Mouse (Mus musculus): ENCODE data around the gene Aldh5a1.

Aldh5a1 gene

DNA sequence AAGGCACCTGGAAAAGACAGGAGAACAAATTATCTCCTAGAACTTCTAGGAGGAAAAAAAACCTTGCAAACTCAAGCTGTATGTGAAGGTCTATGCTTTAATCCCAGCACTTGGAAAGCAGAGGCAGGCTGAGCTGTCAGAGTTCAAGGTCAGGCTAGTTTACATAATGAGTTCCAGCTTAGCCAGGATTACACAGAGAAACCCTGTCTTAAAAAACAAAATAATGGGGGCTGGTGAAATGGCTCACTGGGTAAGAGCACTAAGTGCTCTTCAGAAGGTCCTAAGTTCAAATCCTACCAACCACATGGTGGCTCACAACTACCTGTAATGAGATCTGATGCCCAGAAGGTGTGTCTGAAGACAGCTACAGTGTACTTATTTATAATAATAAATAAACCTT is 6.9 kb downstream of the Aldh5a1 start:
- no peak for DNase-seq

DNA sequence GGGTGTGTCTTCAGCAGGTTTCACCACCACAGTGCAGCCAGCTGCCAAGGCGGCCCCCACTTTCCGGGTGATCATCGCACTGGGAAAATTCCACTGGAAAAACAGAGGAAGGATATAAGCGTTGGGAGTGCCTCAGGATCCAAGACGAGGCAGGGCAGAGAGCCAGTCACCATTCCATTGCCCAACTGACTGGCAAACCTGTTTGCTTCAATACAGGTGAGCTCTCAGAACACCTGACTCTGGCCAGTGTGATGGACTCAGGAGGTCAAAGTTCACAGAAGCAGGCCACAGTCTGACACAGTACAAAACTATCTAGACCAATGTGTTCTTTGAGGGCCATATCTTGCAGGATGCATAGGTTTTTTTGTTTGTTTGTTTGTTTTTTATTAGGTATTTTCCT is 13.5 kb downstream of the Aldh5a1 start:
- DNase-seq = no peak

DNA sequence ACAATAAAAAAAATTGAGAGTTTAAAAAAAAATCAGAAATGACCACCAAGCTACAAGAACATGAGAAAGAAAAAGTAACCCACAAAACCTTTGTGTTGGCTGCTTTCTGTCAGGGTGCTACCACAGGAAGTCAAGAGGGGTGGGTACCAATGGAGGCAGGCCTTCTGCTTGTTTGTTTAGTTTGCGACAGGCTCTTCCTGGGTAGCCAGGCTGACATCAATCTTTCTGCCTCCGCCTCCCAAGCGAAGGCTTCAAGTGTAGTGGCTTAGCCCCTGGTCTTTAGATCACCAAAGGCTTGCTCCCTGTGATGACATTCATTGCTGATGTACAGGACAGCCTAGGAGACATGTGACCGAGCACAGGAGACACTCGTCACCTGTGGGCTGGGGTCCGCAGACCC is 16.2 kb downstream of the Aldh5a1 start:
- no peak for DNase-seq

DNA sequence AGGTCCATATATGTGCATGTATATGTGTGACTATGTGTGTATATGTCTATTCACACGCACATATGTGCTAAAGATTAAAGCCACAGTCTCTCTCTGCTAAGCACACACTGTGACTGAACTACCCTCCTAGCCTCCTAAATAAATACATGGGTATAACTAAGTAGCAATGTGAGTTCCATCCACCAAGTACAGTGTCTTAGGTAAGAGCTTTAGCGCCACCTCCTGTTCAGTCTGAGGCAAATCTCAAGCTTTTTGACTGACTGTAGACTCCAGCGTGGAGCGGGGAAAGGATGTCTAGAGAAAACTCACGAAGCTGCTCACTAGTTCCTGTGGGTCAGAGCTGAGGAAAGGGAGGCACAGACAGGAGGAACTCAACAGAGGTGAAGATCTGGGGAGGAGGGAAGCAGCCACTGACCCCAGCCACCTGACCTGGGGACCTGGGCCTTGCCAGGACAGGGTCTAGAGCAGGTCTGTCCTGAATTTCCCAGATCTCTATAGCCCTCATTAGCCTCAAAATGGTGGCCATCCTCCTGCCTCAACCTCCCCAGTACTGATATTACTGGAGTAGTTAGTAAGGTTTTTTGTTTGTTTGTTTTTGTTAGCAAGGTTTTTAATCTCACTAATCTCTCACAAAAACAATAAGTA is 17.0 kb downstream of the Aldh5a1 start:
- peak; percentile 67 to 73 for DNase-seq

DNA sequence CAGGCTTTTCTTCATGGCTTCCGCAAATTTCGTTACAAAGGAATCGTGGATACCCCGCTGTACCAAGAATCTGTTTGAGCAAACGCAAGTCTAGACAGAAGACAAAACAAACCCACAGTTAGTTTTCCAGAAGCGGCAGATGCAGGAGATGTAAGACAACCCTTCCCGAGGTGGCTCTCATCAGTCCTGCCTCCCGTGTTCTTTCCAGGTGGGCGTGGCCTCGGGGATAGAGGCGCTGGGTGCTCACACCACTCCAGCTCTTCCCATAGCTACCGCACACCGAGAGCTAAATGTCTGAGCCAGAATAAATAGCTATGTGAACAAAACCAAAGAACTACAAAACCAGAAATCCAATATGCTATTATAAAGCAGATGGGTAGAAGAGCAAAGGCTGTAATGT is 21.6 kb downstream of the Aldh5a1 start:
- DNase-seq = no peak

DNA sequence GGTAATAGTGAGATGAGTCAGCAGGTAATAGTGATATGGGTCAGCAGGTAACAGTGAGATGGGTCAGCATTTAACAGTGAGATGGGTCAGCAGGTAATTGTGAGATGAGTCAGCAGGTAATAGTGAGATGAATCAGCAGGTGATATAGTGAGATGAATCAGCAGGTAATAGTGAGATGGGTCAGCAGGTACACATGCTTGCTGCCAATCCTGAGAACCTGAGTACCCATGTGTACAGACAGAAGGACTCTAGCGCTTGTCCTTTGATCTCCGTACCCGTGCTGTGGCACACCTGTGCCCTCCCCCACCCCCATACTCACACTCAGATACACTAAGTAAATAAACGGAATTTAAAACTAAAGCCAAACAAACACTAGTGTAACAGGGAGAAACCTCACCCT is 22.5 kb downstream of the Aldh5a1 start:
- no peak for DNase-seq

DNA sequence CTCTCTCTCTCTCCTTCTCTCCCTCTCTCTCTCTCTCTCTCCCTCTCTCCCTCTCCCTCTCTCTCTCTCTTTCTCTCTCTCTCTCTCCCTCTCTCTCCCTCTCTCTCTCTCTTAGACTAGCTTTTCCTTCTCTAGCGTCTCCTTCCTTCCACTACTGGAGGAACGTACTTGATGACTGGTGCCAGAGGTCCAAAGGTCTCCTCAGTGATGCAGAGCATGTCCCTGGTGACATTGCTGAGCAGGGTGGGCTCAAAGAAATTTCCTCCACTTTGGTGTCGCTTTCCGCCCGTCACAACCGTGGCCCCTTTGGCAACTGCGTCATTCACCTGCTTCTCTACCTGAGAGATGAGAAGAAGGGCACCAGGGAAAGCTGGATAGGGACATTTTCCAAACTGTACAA is 23.9 kb downstream of the Aldh5a1 start:
- DNase-seq = peak in 1 of 2 experiments; percentile 61

DNA sequence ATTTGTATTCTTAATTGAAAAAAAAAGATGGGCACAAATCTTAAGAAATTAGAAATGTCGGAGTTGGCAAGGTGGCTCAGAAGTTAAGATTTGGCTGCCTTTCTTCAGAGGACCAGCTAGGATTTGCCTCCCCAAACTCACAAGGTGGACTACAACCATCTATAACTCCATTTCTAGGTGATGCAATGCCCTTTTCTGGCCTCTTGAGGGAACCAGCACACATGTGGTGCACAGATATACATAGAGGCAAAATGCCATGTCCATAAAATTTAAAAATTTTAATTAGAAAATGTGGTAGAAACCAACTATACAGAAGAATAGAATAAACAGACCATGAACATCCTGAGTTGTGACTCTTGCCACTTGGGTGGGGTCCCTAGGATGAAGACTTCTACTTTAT is 28.3 kb downstream of the Aldh5a1 start:
- no peak for DNase-seq

DNA sequence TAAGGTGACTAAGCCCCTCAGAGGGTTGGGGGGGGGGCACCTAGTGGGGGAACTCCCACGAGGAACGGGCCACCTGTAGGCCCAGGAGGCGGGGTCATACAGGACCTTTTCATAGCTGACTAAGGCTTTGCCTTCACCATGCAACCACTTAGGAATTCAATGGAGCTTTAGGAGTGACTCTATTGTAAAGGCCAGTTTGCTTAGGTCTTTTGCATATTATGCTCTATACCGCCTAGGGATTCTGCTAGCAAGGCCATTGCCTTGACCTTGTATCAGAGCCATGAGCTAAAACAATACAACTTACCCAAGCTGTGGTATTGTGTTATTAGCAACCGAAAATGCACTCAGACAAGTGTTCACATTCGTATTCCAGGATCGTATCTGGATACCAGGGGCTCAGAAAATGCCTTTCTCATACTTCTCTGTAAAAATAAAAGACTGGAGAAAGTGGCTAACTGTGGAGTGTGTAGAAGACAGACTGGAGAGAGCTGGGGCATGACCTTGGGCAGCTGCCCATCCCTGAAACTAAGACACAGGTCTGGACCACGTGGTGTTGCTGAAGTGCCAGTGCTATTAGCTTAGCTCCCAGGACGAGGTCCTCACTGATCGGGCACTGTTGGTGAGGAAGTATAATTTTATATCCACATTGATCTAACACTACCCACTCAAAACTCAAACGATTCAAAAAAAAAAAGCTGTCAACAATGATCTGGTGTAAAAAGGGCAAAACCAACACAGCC is 30.5 kb downstream of the Aldh5a1 start:
- DNase-seq = peak; percentile 83 to 84

DNA sequence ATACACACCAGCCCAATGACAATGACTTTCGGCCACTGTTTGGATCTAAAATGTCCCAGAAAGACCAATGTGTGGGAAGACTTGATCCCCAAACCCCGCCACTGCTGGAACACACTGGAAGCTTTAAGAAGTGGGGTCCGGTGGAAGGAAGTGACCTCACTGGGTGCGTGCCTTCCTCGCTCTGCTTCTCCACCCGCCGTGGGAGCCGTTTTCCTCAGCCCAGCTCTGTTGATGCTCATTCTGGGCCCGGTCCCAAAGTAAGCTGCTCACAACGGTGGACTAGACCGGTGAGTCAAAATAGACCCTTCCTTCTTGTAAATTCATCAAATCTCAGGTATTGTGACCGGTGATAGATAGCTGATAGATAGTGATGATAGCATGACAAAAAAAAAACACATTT is 32.0 kb downstream of the Aldh5a1 start:
- no peak for DNase-seq

DNA sequence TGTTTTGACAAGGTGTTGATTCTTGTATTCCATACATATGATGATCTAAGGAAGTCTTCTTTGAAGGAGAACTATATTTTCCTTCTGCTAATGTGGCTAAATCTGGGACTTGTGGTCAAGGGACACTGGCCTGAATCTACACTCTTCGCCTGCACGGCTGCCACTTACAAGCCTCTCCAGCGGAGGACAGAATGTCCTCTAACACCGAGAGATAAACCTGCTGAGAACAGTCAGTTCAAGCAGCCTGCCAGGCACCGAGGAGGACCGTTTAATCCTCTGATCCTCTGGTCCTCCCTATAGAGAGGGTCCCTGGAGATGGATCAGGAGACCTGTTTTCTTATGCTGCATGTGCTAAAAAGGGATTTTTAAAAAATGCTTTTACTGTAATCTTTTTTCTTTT is 34.0 kb downstream of the Aldh5a1 start:
- no peak for DNase-seq

DNA sequence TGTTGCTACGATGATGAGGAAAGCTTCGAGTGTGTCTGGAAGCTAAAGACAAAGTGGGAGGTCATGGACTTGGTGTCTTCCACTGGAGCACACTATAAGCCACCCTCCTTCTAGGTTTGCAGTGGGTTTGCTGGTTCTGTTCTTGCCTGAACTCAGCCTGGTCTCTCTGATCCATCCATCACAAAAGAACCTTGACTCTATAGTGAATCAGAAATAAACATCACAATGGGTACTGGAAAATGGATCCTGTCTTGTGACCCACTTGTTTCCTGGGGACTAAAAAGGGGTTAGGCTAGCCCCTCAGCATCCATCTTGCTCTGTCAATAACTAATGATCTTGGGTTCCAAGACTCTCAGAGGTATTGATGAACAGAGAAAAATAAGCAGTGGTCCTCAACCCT is 35.5 kb downstream of the Aldh5a1 start:
- DNase-seq = no peak

DNA sequence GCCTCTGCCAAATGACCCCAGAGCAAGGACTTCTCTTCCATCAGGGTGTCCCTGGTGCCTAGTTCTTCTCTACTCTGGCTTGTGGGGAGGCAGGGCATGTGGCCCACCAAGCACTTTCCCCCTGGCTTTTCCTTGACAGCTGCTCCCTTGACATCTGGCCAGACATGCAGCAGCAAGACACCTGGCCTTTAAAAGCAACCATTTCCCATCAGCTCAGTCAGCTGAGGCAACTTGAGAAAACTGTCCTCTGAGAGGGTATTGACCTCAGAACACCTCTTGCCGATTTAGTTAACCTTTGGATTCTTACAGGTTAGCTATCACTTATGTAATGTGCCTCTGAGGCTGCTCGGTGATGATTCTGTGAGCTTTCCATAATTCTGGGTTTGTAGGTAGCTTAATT is 43.6 kb downstream of the Aldh5a1 start:
- peak; percentile 58 to 79 for DNase-seq

DNA sequence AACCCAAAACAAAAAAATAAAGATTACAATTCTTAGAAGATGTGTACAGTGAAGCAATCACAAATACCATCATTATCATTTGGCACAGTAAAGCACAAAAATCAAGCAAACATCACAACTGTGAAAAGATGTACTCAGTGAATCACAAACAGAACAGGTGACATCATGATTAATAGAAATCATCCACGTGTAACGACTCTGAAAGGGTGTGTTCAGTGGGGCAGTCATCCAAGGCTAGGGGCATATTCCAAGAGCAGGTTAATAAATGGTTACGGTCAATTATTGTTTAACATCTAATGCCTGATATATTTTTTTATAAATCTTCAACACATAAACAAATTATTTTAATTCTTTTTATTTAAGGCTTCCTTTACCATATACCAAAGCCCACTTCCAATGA is 44.9 kb downstream of the Aldh5a1 start:
- peak; percentile 63 to 73 for DNase-seq

DNA sequence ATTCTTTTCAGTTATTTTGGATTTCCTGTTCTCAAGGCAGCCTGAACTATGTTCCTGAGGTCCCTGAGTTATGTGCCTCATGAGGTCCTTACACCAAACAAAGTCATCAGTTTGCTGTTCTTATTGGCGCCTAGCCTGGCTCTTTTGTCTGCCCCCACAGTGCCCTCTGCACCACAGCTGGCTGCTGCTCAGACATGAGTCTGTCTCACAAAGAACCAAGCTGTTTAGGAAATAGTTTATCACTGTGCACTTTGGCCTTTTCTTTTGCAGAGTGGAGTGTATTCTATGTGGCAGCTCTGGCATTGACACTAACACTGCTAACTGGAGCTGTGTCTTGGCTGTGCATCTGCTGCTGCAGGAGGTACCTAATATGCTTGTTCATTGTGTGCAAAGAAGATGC is 47.9 kb downstream of the Aldh5a1 start:
- peak; percentile 71 to 84 for DNase-seq

DNA sequence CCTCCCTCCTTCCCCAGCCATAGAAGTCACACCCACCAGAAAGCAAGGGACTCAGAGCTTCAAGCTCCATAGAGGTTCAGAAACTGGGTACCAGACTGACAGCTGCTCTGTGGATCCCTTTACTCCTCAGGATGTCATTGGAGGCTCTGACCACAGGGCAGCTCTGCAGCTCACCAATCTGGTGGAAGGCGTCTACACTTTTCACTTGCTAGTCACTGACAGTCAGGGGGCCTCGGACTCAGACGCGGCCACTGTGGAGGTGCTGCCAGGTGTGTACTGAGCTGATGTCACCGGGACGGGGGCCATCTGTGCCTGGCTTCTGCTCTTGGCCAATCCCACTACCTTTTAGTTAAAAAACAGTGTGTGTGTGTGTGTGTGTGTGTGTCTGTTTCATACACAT is 55.0 kb downstream of the Aldh5a1 start:
- peak; percentile 48 to 75 for DNase-seq

DNA sequence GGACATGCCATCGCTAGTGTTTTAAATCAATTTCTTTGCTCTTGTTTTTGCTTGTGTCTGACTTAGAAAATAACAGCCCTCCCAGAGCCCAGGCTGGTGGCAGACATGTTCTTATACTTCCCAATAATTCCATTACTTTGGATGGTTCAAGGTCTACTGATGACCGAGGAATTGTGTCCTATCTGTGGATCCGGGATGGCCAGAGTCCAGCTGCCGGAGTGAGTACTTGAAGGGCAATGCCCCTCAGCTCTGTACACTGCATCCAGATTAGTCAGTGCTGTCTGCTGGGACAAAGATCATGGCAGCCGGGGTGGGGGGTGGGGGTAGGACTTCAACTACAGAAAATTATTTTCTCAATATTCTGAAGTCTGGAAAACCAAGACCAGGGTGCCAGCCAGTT is 56.8 kb downstream of the Aldh5a1 start:
- peak; percentile 86 to 87 for DNase-seq

DNA sequence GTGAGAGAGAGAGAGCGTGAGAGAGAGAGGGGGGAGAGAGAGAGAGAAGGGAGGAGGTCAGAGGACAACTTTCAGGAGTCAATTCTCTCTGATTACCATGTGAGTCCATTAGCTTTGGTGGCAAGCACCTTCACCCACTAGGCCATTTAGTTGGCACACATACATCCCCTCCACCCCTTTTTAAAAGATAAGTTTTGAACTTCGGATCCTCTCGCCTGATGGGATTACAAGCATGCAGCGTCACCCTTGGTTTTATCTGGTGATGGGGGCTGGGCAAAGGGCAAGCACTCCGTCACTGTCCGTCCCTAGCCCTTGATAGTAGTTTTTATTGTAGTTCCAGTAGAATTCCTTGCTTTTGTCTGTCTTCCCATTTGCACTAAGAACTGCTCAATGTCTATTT is 57.3 kb downstream of the Aldh5a1 start:
- DNase-seq = no peak

DNA sequence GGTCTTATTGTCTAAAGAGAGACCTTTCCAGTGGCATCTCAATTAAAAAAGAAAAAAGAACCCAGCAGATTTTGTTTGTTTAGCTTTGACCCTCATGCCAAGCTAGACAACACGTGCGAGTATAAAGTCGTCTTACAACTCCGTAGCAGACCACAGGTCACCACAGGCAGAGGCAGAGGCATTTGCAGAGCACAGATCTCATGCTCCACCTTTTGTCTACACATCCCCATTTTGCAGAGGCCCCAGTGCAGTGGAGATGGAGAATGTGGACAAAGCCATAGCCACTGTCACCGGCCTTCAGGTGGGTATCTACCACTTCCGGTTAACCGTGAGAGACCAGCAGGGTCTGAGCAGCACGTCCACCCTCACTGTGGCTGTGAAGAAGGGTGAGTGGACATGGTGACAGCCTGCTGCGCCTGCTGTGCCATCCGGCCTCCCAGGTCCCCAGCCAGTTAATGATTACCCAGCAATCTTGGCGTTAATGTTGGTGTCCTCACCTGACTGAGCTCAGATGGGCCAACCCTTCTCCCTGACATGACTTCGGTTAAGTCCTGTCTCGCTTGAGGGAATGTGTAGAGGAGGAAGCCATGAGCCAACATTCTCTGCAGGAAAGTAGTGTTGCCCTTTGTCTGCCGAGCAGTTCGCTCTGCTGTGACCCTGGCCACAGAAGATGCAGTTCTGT is 58.0 kb downstream of the Aldh5a1 start:
- DNase-seq = peak; percentile 83 to 93

DNA sequence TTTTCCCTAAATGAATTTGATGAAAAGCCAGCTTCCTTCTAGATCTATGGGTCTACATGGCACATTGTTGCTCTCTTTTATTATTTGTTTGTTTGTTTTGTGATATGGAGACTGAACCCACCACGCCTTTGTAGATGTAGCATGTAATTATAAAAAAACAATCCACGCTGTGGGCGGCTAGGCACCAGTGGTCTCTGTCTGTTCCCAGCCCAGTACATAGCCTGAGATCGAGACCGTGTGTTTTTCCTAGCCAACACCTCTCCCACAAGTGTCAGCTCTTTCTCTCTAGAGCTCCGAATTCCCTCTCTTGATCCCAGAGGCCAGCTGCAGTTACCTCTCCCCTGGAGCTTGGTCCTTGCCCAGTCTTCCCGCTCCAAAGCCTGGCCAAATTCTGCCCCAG is 69.2 kb downstream of the Aldh5a1 start:
- DNase-seq = peak in 1 of 2 experiments; percentile 34

DNA sequence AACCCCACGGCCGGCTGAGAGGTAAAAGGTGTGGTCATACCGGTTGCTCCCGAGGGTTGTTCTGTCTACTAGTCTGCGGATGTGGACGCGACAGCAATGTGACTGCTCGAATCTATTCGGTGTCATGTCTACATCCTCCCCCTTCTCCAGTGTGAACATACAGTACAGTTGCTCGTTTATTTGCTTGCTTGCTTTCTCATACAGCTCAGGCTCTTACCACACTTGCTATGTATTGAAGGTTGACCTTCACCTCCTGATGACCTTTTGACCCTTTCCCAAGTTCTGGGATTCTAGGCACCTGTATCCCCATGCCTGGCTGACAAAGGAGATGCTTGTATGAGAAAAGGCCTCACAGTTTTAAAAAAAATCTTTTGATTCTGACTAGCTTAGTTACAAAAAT is 69.7 kb downstream of the Aldh5a1 start:
- DNase-seq = no peak

DNA sequence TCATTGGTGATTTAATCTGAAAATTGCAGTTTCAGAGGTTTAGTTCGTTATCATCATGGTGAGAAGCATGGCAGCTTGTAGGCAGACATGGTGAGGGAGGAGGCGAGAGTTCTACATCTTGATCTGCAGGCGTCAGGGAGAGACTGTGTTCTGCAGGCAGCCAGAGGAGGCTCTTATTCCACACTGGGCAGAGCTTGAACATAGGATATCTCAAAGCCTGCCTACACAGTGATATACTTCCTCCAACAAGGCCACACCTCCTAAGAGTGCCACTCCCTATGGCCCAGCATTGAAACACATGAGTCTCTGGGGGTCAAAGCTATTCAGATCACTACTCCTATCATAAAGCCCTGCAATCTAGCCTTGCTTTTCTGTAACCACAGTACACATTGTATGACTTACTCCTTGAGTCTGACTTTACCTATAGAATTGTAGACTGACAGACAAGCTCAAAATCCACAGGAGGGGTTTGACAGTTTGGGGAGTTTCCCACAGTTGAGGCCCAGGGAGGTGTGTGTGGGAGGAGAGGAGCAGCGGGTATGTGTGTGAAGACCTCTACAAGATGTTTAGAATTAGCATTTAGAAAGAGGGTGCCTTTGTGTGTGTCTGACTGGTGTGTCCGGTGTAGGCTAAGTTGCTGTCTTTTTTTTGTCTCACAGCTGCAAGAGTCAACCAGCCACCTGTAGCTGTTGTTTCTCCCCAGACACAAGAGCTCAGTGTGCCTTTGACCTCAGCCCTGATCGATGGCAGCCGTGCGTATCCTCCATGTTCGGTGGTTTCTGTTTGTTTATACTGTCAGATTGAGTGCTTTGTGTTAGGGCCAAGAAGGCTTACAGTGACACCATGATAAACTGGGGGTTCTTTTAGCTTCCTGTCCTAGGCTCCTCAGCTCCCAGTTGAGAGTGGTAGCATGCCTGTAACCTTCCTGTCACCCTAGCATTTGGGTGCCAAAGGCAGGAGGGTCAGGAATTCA is 70.7 kb downstream of the Aldh5a1 start:
- DNase-seq = peak in 1 of 2 experiments; percentile 24

DNA sequence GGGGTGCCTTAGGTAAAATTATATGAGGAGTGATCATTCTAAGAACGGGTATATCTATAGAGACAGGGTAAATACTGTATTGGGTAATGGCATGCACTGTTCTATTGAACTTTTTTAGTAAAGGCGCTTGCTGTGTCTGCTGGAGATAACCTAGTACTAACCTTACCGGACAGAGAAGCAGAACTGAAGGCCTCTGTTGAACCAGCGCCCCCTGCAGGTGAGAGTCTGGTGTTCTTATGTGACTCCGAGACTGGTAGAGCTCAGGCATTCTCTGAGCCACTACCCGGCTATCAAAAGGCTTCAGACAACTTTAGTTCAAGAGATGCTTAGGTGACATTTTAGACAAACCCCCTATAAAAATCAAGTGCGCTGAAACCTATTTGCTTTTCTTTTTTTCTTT is 74.9 kb downstream of the Aldh5a1 start:
- DNase-seq = peak; percentile 66 to 87
